Mouse (Mus musculus): ENCODE measurements at regions not wholly inside any gene's neighbourhood (a gene's known extent, or its start where the extent isn't known, plus 50 kb on each side); places are given as distances from the start of the nearest gene placed in this dataset.

DNA sequence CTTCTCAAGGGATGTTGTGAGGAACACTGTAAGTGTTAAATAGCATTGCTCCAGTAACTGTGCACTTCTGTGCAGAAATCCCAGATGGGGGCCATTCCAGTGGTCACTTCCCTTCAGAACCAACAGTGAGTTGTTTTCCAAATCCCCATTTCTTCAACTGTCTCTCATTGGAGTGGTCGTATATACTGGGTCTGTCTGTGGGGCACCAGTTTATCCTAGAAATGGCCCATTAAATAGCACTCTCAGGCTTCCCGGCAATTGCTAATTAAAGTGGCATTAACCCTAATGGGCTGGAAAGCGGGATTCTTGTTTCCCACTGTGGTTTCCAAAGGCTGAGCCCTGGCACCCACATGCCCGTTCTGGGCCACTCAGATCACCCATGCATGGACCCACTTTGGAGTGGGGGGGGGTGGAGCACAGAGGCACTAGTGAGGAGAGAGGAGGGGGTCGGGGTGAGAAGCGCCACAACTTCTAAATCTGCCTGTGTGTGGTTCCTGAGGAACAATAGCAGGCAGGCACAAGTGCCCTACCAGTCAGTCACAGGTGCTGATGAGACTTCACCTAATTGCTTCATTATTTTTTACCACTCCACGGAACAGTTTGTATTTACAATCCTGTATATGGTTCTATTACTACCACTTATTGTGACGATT, 78.1 kb downstream of the Fam204a start:
- TF ChIP-seq CTCF (IDR thresholded peaks at IDR 0.05) = no peak
- no peaks in the 10 kb centered on the region for H3K27me3 ChIP-seq
- DNase-seq (ENCODE audit: low read depth, low spot score) = peak; percentile 73

GRCm38 (mm10) chr19:60146451-60147190, 79.9 kb downstream of the Fam204a start:
- TF ChIP-seq CTCF (IDR thresholded peaks at IDR 0.05) = no peak
- ChIA-PET CTCF (interaction anchor here (0.8 to 1.6 kb wide), 4 partner anchors 9 to 729 kb away, joined by 3 to 4 read pairs (median 3); no protein-coding TSS in a partner anchor), POLR2A (interaction anchor here (0.7 kb wide), 2 partner anchors 403 to 684 kb away, joined by 3 read pairs; no protein-coding TSS in a partner anchor)
- no peak for ATAC-seq
- H3K27me3 ChIP-seq = no peaks in the 10 kb centered on the region
- in situ Hi-C loops (cut with MboI; ENCODE audit: low pct_unique_long_range_greater_than_20kb) = loop anchor here (5.0 kb wide), 2 partner anchors 166 to 399 kb away; no protein-coding TSS in a partner anchor
- DNase-seq (ENCODE audit: low read depth, low spot score) = no peak

More for the DNA sequence above, 78.1 kb downstream of the Fam204a start:
- in situ Hi-C loops (cut with MboI; ENCODE audit: low pct_unique_long_range_greater_than_20kb) = loop anchor here (5.0 kb wide), 2 partner anchors 164 to 401 kb away; no protein-coding TSS in a partner anchor
- ChIA-PET POLR2A (no interaction called here), CTCF (no interaction called here)
- ATAC-seq = peak; percentile 53

- ATAC-seq (no peak), DNase-seq (ENCODE audit: low read depth, low spot score) (no peak)
- no peak for TF ChIP-seq CTCF (IDR thresholded peaks at IDR 0.05)
- CTCF ChIA-PET = interaction anchor here (0.7 to 1.7 kb wide), 5 partner anchors 10 to 728 kb away, joined by 3 to 5 read pairs (median 4); no protein-coding TSS in a partner anchor
- no peaks in the 10 kb centered on the region for H3K27me3 ChIP-seq
- POLR2A ChIA-PET = interaction anchor here (1.0 kb wide), 1 partner anchor 687 kb away, joined by 3 read pairs; the partner anchor contains the start of gene Emx2
- in situ Hi-C loops (cut with MboI; ENCODE audit: low pct_unique_long_range_greater_than_20kb) = loop anchor here (5.0 kb wide), 2 partner anchors 167 to 398 kb away; no protein-coding TSS in a partner anchor
Measured at GRCm38 (mm10) chr19:60145242-60145641, 81.3 kb downstream of the Fam204a start.

GRCm38 (mm10) chr19:60144336-60144989, 82.0 kb downstream of the Fam204a start:
- DNase-seq (ENCODE audit: low read depth, low spot score) (peak; percentile 56), ATAC-seq (peak; percentile 66)
- in situ Hi-C loops (cut with MboI; ENCODE audit: low pct_unique_long_range_greater_than_20kb) = loop anchor here (5.0 kb wide), 1 partner anchor 682 kb away; no protein-coding TSS in a partner anchor
- ChIA-PET CTCF (interaction anchor here (0.7 to 2.4 kb wide), 15 partner anchors 9 to 739 kb away, joined by 3 to 7 read pairs (median 3); partner anchors contain the start of gene Emx2), POLR2A (interaction anchor here (0.6 to 1.0 kb wide), 2 partner anchors 88 to 686 kb away, joined by 3 read pairs; partner anchors contain the start of gene Emx2)
- TF ChIP-seq CTCF (IDR thresholded peaks at IDR 0.05) = peak; percentile 97
- no peaks in the 10 kb centered on the region for H3K27me3 ChIP-seq

DNA sequence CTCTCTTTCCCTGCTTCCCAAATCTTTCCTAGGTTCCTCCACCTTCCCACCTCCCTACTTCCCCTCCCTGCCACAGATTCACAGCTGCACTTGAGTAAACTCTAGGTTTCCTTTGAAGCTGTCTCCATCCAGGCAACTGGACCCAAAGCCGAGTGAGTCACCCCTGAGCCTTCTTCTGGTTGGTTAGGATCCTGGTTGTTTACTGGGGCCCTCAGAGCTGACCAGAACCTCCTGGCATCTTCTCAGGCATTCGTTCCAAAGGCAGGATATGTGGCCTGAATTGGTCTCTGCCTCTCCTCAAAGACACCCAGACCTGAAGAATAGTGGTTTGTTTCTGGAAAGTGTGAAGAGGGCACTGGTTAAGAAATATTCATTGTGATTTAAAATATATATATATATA, 87.6 kb downstream of the Fam204a start:
- no peak for TF ChIP-seq CTCF (IDR thresholded peaks at IDR 0.05)
- in situ Hi-C loops (cut with MboI; ENCODE audit: low pct_unique_long_range_greater_than_20kb) = loop anchor here (5.0 kb wide), 2 partner anchors 192 to 722 kb away; no protein-coding TSS in a partner anchor
- CTCF ChIA-PET = interaction anchor here (1.3 kb wide), 1 partner anchor 25 kb away, joined by 3 read pairs; no protein-coding TSS in a partner anchor
- ATAC-seq (peak; percentile 92), DNase-seq (ENCODE audit: low read depth, low spot score) (peak; percentile 74)
- H3K27me3 ChIP-seq = no peaks in the 10 kb centered on the region
- POLR2A ChIA-PET = no interaction called here

- in situ Hi-C loops (cut with MboI; ENCODE audit: low pct_unique_long_range_greater_than_20kb) = loop anchor here (5.0 kb wide), 2 partner anchors 189 to 719 kb away; no protein-coding TSS in a partner anchor
- ChIA-PET POLR2A (no interaction called here), CTCF (interaction anchor here (2.0 kb wide), 1 partner anchor 18 kb away, joined by 6 read pairs; no protein-coding TSS in a partner anchor)
- no peak for TF ChIP-seq CTCF (IDR thresholded peaks at IDR 0.05)
- no peaks in the 10 kb centered on the region for H3K27me3 ChIP-seq
- no peak for ATAC-seq
- no peak for DNase-seq (ENCODE audit: low read depth, low spot score)
Measured at GRCm38 (mm10) chr19:60136491-60136890, 90.0 kb downstream of the Fam204a start.

GRCm38 (mm10) chr19:60134447-60135328, 91.8 kb downstream of the Fam204a start:
- ChIA-PET POLR2A (no interaction called here), CTCF (interaction anchor here (1.2 to 1.4 kb wide), 2 partner anchors 9 to 16 kb away, joined by 3 to 4 read pairs; no protein-coding TSS in a partner anchor)
- ATAC-seq (no peak), DNase-seq (ENCODE audit: low read depth, low spot score) (no peak)
- in situ Hi-C loops (cut with MboI; ENCODE audit: low pct_unique_long_range_greater_than_20kb) = loop anchor here (5.0 kb wide), 2 partner anchors 187 to 717 kb away; no protein-coding TSS in a partner anchor
- no peak for TF ChIP-seq CTCF (IDR thresholded peaks at IDR 0.05)
- H3K27me3 ChIP-seq = no peaks in the 10 kb centered on the region

GRCm38 (mm10) chr19:60129635-60130034, 96.9 kb downstream of the Fam204a start:
- ChIA-PET POLR2A (no interaction called here), CTCF (no interaction called here)
- H3K27me3 ChIP-seq = no peaks in the 10 kb centered on the region
- TF ChIP-seq CTCF (IDR thresholded peaks at IDR 0.05) = no peak
- ATAC-seq (no peak), DNase-seq (ENCODE audit: low read depth, low spot score) (no peak)
- in situ Hi-C loops (cut with MboI; ENCODE audit: low pct_unique_long_range_greater_than_20kb) = loop anchor here (10.0 kb wide), 1 partner anchor 75 kb away; no protein-coding TSS in a partner anchor

- in situ Hi-C loops (cut with MboI; ENCODE audit: low pct_unique_long_range_greater_than_20kb) = loop anchor here (10.0 kb wide), 1 partner anchor 70 kb away; no protein-coding TSS in a partner anchor
- DNase-seq (ENCODE audit: low read depth, low spot score) (peak; percentile 74), ATAC-seq (peak; percentile 83)
- TF ChIP-seq CTCF (IDR thresholded peaks at IDR 0.05) = no peak
- POLR2A ChIA-PET = interaction anchor here (0.5 kb wide), 1 partner anchor 667 kb away, joined by 3 read pairs; no protein-coding TSS in a partner anchor
- no peaks in the 10 kb centered on the region for H3K27me3 ChIP-seq
- CTCF ChIA-PET = no interaction called here
Measured at GRCm38 (mm10) chr19:60124638-60125037, 101.9 kb downstream of the Fam204a start.

All from Patski (cell line).